Mouse (Mus musculus) G1E (cell line): ENCODE data around the gene Man1b1.

ENCODE experiments used
- CTCF ChIP-seq: IDR thresholded peaks from 2 replicates; pipeline ENCODE4 v1.5.1; 2012; ENCODE audit warnings: low read depth, low read length, inconsistent platforms, mixed read lengths
- GATA1 ChIP-seq: IDR thresholded peaks from 2 replicates; pipeline ENCODE4 v1.6.1; 2012; ENCODE audit warnings: borderline replicate concordance, low read length, inconsistent platforms, mixed read lengths
- GATA2 ChIP-seq: IDR thresholded peaks from 2 replicates; pipeline ENCODE4 v1.6.1; 2012; ENCODE audit warnings: low read depth, low read length, inconsistent platforms, borderline replicate concordance
- POLR2AphosphoS5 ChIP-seq: IDR thresholded peaks from 2 replicates; pipeline ENCODE4 v1.6.1; 2012; ENCODE audit warnings: low read depth, low read length, inconsistent platforms; ENCODE audit not compliant: insufficient replicate concordance
- TAL1 ChIP-seq: conservative IDR thresholded peaks from 2 replicates; pipeline ENCODE4 v1.6.1; 2012; ENCODE audit warnings: low read depth, low read length, inconsistent platforms, mixed read lengths

GRCm38 (mm10) chr2:25291184-25292053 lies 40.7 kb upstream of the Man1b1 start:
- TF ChIP-seq GATA2 (no peak), CTCF (no peak), POLR2AphosphoS5 (no peak), GATA1 (no peak), TAL1 (no peak)
